Mouse (Mus musculus) G1E (cell line): ENCODE measurements around the gene Papolb. TPM values are rescaled to one million over a fixed set of nuclear protein-coding genes. Genes with fewer than 3 reads are reported as not detected.

Experiments
- ATAC-seq: 2 replicates; pipeline ENCODE4 v1.8.0; 2016; ENCODE audit warnings: mild to moderate bottlenecking; ENCODE audit not compliant: insufficient number of reproducible peaks, poor library complexity, low FRiP score, severe bottlenecking; ENCODE audit errors: extremely low read depth
- DNase-seq: peaks from one replicate; pipeline ENCODE4 v3.0.0; 2012; ENCODE audit warnings: low spot score
- H3K27me3 ChIP-seq: 2 replicates; pipeline ENCODE4 v1.6.1; 2012; ENCODE audit warnings: mild to moderate bottlenecking, low read length, inconsistent platforms; ENCODE audit not compliant: insufficient read depth
- H3K36me3 ChIP-seq: replicated peaks from 2 replicates; pipeline ENCODE3; 2012; ENCODE audit warnings: mild to moderate bottlenecking, inconsistent platforms
- H3K4me1 ChIP-seq: 2 replicates; pipeline ENCODE4 v1.6.1; 2012; ENCODE audit warnings: low read depth, low read length, inconsistent platforms, mixed read lengths; ENCODE audit not compliant: insufficient read depth
- H3K4me3 ChIP-seq: 2 replicates; pipeline ENCODE4 v1.5.1; 2012; ENCODE audit warnings: low read depth, mild to moderate bottlenecking, inconsistent platforms, low read length, moderate library complexity, mixed read lengths
- H3K9me3 ChIP-seq: replicated peaks from 2 replicates; pipeline ENCODE4 v1.6.1; 2012; ENCODE audit warnings: inconsistent platforms
- CTCF ChIP-seq: IDR thresholded peaks from 2 replicates; pipeline ENCODE4 v1.5.1; 2012; ENCODE audit warnings: low read depth, low read length, inconsistent platforms, mixed read lengths
- GATA1 ChIP-seq: IDR thresholded peaks from 2 replicates; pipeline ENCODE4 v1.6.1; 2012; ENCODE audit warnings: borderline replicate concordance, low read length, inconsistent platforms, mixed read lengths
- GATA2 ChIP-seq: IDR thresholded peaks from 2 replicates; pipeline ENCODE4 v1.6.1; 2012; ENCODE audit warnings: low read depth, low read length, inconsistent platforms, borderline replicate concordance
- POLR2AphosphoS5 ChIP-seq: IDR thresholded peaks from 2 replicates; pipeline ENCODE4 v1.6.1; 2012; ENCODE audit warnings: low read depth, low read length, inconsistent platforms; ENCODE audit not compliant: insufficient replicate concordance
- TAL1 ChIP-seq: conservative IDR thresholded peaks from 2 replicates; pipeline ENCODE4 v1.6.1; 2012; ENCODE audit warnings: low read depth, low read length, inconsistent platforms, mixed read lengths
- polyA plus RNA-seq: library from polyadenylated mRNA; stranded (reverse); fragments of >175 nt; gene quantifications from 2 replicates; pipeline ENCODE4 v1.2.3, GENCODE M21; 2012
- total RNA-seq, 2 experiments: library from RNA; stranded (forward) in 1 of 2; stranded (reverse) in 1 of 2; fragments of 200-1000 nt in 1 of 2; fragments of >200 nt in 1 of 2; fragmentation: Nextera tagmentation in 1 of 2; gene quantifications; 2 replicates each; pipeline ENCODE4 v1.2.3; 2014 to 2017

The Papolb gene
- total and polyA plus RNA-seq, 3 experiments, result 0.11 TPM; not detected in 2

DNA sequence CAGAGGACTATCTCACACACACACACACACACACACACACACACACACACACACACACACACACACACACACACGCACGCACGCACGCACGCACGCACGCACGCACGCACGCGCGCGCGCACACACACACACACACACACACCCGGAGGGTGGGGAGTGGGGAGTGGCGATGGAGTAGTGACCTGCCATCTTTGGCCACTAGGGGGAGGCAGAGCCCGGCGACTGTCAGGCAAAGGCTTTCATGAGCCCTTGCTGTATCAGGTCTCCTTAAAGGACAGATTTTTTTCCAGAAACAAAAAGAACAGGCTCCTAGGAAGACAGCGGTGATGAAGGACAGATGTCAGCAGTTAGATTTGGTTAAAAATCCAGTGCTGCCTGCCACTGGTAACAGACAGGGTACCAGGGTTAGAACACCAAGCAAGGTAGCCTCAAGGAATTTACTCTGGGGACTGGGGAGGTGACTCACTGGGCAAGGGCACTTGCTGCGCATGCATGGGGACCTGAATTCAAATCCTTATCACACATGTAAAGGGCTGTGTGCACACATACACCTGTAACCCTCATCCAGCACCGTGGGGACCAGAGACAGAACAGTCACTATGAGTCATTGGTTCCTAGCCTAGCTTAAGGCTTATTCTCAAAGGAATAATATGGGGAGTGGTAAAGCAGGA is 27.7 kb upstream of the Papolb start:
- Histone ChIP-seq H3K9me3 (no peaks in the 10 kb centered on the region), H3K4me3 (no peak overlapping the region), H3K4me1 (no peaks in the 10 kb centered on the region), H3K36me3 (no peaks in the 10 kb centered on the region), H3K27me3 (peaks cover 8% of the 10 kb centered on the region; the same call in 1 of the 2 replicates)
- ATAC-seq, result no peak; the same call in 1 of the 2 replicates
- DNase-seq, result peak; percentile 54
- TF ChIP-seq CTCF (no peak; the same call in 1 of the 2 replicates), POLR2AphosphoS5 (no peak), TAL1 (no peak), GATA1 (no peak), GATA2 (no peak)

- Histone ChIP-seq H3K4me3 (no peak overlapping the region), H3K36me3 (no peaks in the 10 kb centered on the region), H3K4me1 (no peaks in the 10 kb centered on the region), H3K9me3 (no peaks in the 10 kb centered on the region), H3K27me3 (peaks cover 8% of the 10 kb centered on the region; the same call in 1 of the 2 replicates)
- ATAC-seq (no peak), DNase-seq (no peak)
- TF ChIP-seq GATA2 (no peak), TAL1 (no peak), CTCF (no peak)
Measured at GRCm38 (mm10) chr5:142556721-142557120, 26.8 kb upstream of the Papolb start.

DNA sequence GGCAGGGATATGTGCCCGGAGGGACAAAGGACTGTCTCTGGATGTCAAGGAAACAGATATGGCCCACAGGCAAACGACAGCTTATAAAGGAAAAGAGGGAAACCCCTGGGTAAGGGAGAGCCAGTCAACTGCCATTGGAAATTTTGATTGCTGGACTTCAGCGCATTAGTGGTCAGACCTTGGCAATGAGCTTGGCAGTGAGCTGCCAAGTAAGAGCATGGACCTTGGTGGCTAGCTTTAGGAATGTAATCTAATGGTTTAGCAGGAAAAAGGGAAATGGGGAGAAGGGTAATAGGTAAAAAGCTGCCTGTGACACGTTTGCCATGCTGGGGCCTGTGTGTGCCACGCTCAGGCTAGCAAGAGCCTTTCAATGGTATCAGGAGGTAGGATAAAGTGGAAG is 26.0 kb upstream of the Papolb start:
- ATAC-seq, result no peak
- no peak for TF ChIP-seq GATA1
- no peak for TF ChIP-seq POLR2AphosphoS5
- TF ChIP-seq CTCF, result no peak
- TF ChIP-seq GATA2, result no peak
- TF ChIP-seq TAL1, result no peak
- H3K4me3 ChIP-seq, result no peak overlapping the region
- no peak for DNase-seq
- H3K9me3 ChIP-seq, result peaks cover 5% of the 10 kb centered on the region
- H3K27me3 ChIP-seq, result peaks cover 8% of the 10 kb centered on the region; the same call in 1 of the 2 replicates
- no peaks in the 10 kb centered on the region for H3K36me3 ChIP-seq
- no peaks in the 10 kb centered on the region for H3K4me1 ChIP-seq

- Histone ChIP-seq H3K4me3 (no peak within 1 kb of the TSS; the same call in 1 of the 2 replicates), H3K36me3 (no peaks in the 10 kb centered on the region), H3K9me3 (peaks cover 9% of the 10 kb centered on the region), H3K27me3 (peaks cover 12% of the 10 kb centered on the region; the same call in 1 of the 2 replicates), H3K4me1 (no peaks in the 10 kb centered on the region)
- no peak for DNase-seq
- no peak for TF ChIP-seq CTCF
- TF ChIP-seq TAL1, result no peak
- no peak for TF ChIP-seq POLR2AphosphoS5
- TF ChIP-seq GATA1, result no peak
- no peak for TF ChIP-seq GATA2
- ATAC-seq, result no peak
Measured at GRCm38 (mm10) chr5:142550706-142551652, 21.1 kb upstream of the Papolb start, which contains the start of gene Radil. Gene Radil, minus strand, starts transcription at chr5:142551098.

DNA sequence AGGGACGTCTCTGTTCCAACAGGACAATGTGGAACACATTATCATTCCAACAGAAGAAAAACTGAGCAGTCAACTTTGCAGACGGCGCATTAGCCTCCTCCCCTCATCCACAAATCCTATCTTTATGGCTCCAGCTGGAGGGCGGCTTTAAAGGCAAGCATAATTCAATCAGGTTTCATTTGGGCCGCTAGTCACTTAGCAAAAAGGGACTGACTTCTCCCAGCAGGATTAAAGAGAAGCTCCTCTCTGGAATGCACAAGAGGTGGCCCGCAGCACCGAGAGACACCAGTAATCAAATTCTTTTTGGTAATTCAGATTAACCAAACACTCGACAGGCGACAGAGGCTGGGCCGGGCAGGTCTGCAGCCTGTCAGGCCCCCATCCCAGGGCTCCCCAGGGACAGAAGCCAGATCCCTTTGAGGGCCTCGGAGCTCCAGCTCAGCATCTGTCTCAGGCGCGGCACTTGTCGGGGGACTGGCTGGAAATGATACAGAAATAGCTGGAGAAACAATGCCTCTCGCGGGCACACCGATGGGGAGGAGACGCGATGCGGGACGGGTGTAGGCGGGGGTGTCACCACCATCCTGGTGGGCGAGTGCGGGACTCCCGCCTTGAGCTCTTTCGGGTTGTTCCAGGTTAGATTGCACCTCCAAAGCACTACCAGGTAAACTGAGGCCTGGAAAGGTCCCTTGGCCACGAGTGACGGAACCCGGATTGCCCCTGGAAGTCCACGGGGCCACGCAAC is 20.3 kb upstream of the Papolb start:
- TF ChIP-seq TAL1 (no peak), GATA1 (no peak), POLR2AphosphoS5 (no peak), GATA2 (no peak), CTCF (no peak)
- no peaks in the 10 kb centered on the region for H3K36me3 ChIP-seq
- peaks cover 9% of the 10 kb centered on the region for H3K9me3 ChIP-seq
- DNase-seq, result no peak
- H3K27me3 ChIP-seq, result peaks cover 12% of the 10 kb centered on the region; the same call in 1 of the 2 replicates
- H3K4me1 ChIP-seq, result no peaks in the 10 kb centered on the region
- no peak overlapping the region for H3K4me3 ChIP-seq
- no peak for ATAC-seq
